Mouse (Mus musculus) fat pad, adult 2 months (tissue): ENCODE data around the gene Cog3.
A peak's percentile ranks its signal among the peaks of the same experiment; 100 is the strongest.
"Not testable (repeated sequence)": the region's sequence is repeated elsewhere in the genome, so short reads cannot be mapped to it uniquely, and the experiment has no call there.

Experiments
- DNase-seq: peaks from one replicate; pipeline ENCODE4 v3.0.0-alpha.2; 2011; ENCODE audit warnings: low read depth, low spot score; ENCODE audit errors: extremely low read depth

Cog3 gene

GRCm38 (mm10) chr14:75753991-75754817, at the start of gene Cog3:
Cog3 (minus strand) TSS chr14:75754517.
- peak; percentile 31 for DNase-seq

DNA sequence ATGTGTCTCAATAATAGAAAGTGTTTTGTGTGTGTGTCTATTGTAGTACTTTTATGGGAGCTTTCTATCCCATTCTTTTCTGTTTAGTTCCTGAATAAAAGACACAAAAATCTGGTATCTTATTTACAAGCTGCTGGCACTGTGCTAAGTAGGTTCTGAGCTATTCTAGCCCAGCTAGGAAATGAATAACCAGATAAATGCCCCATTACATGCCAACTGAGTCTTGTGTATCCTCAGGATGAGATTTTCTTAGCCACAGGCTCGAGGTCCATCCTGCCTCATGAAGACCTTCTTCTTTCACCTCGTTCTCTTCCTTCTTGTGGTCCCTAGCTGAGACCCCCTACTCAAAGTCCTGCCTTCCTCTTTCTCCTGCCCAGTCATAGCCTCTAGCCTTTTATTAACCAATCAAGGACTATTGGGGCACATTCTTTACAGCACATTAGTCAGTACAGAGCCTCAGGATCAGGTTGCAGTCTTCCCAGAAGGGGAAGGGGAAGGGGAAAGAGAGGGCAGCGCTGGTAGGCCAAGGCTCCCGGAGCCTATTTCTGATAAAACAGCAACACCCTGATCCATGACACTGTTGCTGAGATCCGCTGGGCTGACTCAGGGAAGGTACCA, 43.6 kb upstream of the Cog3 start:
- no peak for DNase-seq

DNA sequence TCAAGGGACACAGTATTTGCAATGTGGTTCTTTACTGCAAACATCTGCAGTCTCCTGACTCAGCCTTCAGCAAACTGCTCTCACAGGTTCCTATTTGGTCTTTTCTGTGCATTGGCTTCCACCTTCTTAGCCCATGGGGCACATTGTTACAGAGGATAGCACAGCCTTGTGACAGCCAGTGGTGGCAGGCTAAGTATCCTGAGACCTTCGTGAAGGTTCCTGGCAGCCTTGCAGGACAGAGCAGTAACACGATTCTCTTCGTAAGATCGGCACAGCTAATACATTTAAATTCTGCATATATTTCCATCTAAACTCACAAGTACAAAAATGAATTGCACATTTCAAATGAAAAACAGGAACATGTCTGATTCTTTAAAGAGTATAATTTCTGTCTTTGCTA, 41.6 kb upstream of the Cog3 start:
- DNase-seq = no peak

- no peak for DNase-seq
Measured at GRCm38 (mm10) chr14:75794726-75795125, 40.4 kb upstream of the Cog3 start.

- no peak for DNase-seq
Measured at GRCm38 (mm10) chr14:75794324-75794723, 40.0 kb upstream of the Cog3 start.

DNA sequence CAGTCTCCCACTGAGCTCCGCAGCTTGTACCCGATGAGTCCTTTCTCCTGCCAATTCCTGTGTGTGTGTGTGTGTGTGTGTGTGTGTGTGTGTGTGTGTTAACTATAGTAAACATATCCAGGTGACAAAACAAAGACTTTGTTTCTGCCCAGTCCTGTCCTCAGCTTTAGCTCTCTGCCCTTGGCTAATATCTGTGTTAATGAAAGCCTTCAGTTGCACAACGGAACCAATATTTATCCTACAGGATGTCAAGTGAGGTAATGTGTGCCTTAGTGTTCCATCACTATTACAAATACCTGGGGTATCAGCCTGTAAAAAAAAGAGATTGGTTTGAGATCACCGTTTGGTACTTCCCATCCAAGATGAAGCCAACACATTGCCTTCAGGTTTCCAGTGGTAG, 38.8 kb upstream of the Cog3 start:
- DNase-seq = peak; percentile 30

GRCm38 (mm10) chr14:75791372-75791771, 37.1 kb upstream of the Cog3 start:
- DNase-seq = no peak

- DNase-seq = no peak
Measured at GRCm38 (mm10) chr14:75790411-75790996, 36.2 kb upstream of the Cog3 start.

GRCm38 (mm10) chr14:75789291-75789690, 35.0 kb upstream of the Cog3 start:
- no peak for DNase-seq

- DNase-seq = no peak
Measured at GRCm38 (mm10) chr14:75787794-75788175, 33.5 kb upstream of the Cog3 start.

DNA sequence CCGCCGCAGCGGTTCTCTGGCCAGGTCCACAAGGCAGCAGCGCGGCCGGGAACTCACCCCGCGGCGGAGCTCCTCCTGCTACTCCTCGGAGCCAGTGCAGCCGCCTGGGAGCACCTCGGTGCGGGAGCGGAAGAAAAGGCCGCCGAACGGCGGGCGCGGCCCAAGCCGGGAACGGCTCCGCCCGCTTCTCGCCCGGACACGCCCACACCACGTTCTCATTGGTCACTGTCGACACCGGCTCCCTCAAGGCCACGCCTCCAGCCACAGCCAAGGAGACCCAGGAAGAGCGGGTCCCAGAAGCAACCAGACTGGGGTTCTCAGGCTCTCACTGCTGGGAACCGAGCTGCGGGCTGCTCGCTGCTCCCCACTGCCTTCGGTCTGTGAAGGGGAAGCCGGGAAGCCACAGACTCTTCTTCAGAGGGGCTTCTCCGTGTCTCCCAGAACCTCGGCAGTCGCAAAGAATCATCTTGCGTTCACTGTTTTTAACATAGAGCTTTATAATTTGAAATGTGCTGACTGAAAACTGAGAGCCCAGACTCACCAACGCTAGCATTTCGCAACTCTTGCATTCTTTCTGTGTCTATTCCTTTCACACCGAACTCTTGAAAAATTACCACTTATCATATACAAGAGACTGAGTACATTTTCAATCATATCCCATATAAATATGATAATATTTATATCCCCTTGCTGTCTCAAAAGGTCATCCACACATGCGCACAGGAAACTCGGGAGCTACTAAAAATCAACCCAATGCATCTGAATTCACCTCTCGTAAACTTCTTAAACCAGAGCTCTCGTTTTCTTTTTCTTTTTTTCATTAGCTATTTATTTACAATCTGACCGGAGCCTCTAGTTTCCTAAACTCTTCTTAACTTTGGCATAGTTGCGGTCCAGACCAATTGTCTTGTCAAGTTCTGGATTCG, 32.8 kb upstream of the Cog3 start, which contains the start of gene Slc25a30:
Slc25a30 (minus strand) TSS at position 170 of the 926 bp plus-strand sequence.
- peak; percentile 30 for DNase-seq

GRCm38 (mm10) chr14:75786424-75786867, 32.1 kb upstream of the Cog3 start:
- DNase-seq = no peak

DNA sequence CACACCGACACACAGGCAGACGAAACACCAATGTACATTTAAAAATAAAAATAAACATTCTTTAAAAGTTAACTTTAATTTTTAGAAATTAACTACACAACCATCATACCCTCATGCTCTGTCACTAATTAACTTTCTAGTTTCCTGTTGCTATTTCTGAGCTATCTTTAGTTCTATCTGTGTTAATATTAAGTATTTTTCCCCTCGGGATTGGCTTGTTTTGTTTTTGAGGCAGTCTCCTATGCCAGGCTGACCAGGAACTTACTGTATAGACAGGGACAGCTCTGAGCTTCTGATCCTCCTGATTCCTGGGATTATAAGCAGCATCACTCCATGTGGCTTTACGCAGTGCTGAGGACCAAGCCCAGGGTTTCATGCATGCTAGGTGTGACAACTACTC, 25.6 kb upstream of the Cog3 start:
- no peak for DNase-seq

- DNase-seq = no peak
Measured at GRCm38 (mm10) chr14:75776637-75777036, 22.3 kb upstream of the Cog3 start.

DNA sequence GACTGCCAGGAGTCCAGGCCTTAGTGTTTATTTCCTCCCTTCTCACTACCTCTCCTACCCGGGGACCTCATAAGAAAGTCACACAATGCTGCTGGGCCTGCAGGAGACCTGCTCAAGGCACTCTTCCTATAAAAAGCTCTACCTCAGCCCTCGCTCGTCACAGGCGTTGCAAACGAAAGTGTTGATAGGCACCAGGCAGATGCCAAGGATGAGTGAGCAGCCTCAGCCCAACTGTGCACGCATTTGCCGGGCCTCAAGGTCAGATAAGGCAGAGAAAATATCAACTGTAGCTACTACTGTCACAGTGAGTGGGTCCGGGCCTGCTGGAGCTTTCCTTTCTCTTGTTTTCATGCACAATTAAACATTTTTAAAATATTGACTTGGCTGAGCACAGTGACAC, 19.1 kb upstream of the Cog3 start:
- no peak for DNase-seq

DNA sequence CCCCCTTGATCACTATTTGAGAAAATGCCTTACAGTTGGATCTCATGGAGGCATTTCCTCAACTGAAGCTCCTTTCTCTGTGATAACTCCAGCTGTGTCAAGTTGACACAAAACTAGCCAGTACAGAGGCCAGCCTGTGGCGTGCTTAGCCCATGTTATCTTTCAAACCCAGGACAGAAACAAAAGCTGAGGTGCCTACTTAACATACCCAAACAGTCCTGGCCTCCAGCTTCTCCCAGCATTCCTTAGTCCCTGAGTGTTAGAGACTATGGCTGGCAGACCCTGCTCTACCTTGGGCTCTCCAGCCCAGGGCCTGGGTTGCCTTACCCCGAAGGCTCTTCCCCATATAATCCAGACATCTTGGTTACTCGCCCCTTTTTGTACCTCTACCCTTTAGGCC, 18.1 kb upstream of the Cog3 start:
- not testable (repeated sequence) for DNase-seq

GRCm38 (mm10) chr14:75771101-75771501, 16.8 kb upstream of the Cog3 start:
- DNase-seq = no peak

GRCm38 (mm10) chr14:75769334-75769733, 15.0 kb upstream of the Cog3 start:
- DNase-seq = no peak

DNA sequence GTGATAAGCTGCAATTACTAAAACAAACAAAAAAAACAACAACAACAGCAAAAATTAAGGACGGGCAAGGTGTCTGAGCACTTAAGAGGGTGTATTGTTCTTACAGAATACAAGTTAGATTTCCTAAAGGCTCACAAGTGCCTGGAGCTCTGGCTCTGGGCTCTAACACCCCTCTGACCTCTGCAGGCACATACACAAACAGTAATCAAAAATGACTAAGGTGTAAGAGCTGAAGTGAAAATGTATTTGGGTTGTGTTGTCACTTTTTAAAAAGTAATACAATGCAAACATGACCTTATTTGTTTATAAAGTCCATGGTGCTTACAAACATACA, 13.9 kb upstream of the Cog3 start:
- DNase-seq = no peak

DNA sequence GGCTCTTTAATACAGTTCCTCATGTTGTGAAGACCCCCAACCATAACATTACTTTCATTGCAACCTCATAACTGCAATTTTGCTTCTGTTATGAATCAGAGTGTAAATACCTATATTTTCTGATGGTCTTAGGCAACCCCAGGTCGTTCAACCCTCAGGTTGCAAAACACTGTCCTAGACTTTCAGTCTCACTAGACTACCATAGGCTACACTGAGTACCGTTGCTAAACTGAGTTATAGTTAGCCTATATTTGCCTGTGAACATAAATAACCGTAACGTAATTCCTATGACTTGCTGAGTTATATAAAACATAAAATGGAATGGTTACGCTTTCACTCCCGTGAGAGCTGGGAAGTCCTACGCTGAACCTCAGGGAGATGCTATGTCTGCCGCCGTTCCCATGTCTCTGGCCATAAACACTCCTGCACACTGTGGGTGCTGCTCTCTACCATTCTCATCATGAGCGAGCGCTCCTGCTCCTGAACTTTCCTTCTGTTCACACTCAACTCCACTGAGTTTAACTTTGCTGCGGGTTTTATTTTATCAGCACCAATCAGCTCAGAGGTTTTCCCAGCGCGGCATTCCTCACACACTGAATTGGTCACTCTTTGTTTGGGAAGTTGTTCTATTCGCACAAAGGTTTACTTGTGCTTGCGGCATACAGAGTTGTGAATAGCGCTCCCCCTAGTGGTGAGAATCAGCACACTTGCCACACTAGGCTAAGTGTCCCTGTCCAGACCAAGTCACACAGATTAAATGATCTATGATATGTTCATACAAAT, 13.4 kb upstream of the Cog3 start:
- no peak for DNase-seq
